13 mouse cellular contexts compared by ENCODE assay signal in genomic region chr11:49818869-49819566, GRCm38 (mm10). TPM values are rescaled to one million over a fixed set of nuclear protein-coding genes. Genes with fewer than 3 reads are reported as not detected.
DNase-seq lines count a peak whose midpoint lies in the region; ATAC-seq lines count a peak whose summit lies in the region.
"Had no signal": no experiment of that assay in that cellular context is flagged by ENCODE, and none has a peak within 500 bp of the region (broad histone marks: within the 10 kb centered on the region; RNA-seq: fewer than 3 reads in every experiment).

No protein-coding gene starts in this region.

- H3K27ac ChIP-seq in hindbrain, embryonic 15.5 days (replicated peaks): 0 out of 2 replicates have a peak overlapping the region, but pooled peaks have one; percentile 0
- H3K27ac ChIP-seq in hindbrain, embryonic 13.5 days: no peak overlapping the region
- H3K27ac ChIP-seq: heart, adult 2 months; midbrain, embryonic 12.5 days had no signal

- WGBS in hindbrain, embryonic 15.5 days: 80% methylated on average over 15 of the region's 15 CpGs
- 87% methylated on average over 15 of the region's 15 CpGs for WGBS in hindbrain, embryonic 13.5 days

- no peaks in the 10 kb centered on the region for H3K27me3 ChIP-seq in hindbrain, embryonic 15.5 days
- no peaks in the 10 kb centered on the region for H3K27me3 ChIP-seq in hindbrain, embryonic 13.5 days
- H3K27me3 ChIP-seq: midbrain, embryonic 12.5 days had no signal

- no peak overlapping the region for H3K4me2 ChIP-seq in hindbrain, embryonic 15.5 days
- no peak overlapping the region for H3K4me2 ChIP-seq in hindbrain, embryonic 13.5 days
- H3K4me2 ChIP-seq: midbrain, embryonic 12.5 days had no signal

- H3K36me3 ChIP-seq in hindbrain, embryonic 15.5 days: peaks cover 10% of the 10 kb centered on the region; the same call in 1 of the 2 replicates
- H3K36me3 ChIP-seq in hindbrain, embryonic 13.5 days: peaks cover 16% of the 10 kb centered on the region

- H3K9ac ChIP-seq in hindbrain, embryonic 15.5 days: no peak overlapping the region
- H3K9ac ChIP-seq in hindbrain, embryonic 13.5 days: no peak overlapping the region
- H3K9ac ChIP-seq: midbrain, embryonic 12.5 days had no signal

- no peak for ATAC-seq in hindbrain, embryonic 15.5 days (ENCODE audit: low FRiP score, low read depth)
- no peak for ATAC-seq in hindbrain, embryonic 13.5 days (ENCODE audit: low FRiP score)
- ATAC-seq: Patski had no signal

- peak; percentile 60 for DNase-seq in brain, embryonic 18.5 days (ENCODE audit: low read depth, low spot score)
- peak; percentile 53 for DNase-seq in layer of hippocampus, adult 9-10 months (ENCODE audit: low spot score)
- peak; percentile 80 to 81 for DNase-seq in right cerebral cortex, adult 2 months (ENCODE audit: low spot score in 2 of 2)
- no peak for DNase-seq in kidney, adult 9 months
- DNase-seq in kidney, postnatal 4 days: no peak
- DNase-seq in cerebellum, adult 18-20 months: no peak
- DNase-seq: cerebellum, postnatal 14 days; heart, adult 2 months; lung, adult 2 months had no signal

- no peak overlapping the region for H3K4me3 ChIP-seq in hindbrain, embryonic 15.5 days
- H3K4me3 ChIP-seq in hindbrain, embryonic 13.5 days: no peak overlapping the region
- H3K4me3 ChIP-seq: heart, adult 2 months; midbrain, embryonic 12.5 days had no signal

- H3K4me1 ChIP-seq in hindbrain, embryonic 15.5 days (replicated peaks): no peaks in the 10 kb centered on the region
- H3K4me1 ChIP-seq in hindbrain, embryonic 13.5 days (replicated peaks): 0 out of 2 replicates have a peak, but pooled peaks cover 4% of the 10 kb centered on the region
- H3K4me1 ChIP-seq: midbrain, embryonic 12.5 days had no signal

- H3K9me3 ChIP-seq in hindbrain, embryonic 15.5 days: no peaks in the 10 kb centered on the region
- H3K9me3 ChIP-seq in hindbrain, embryonic 13.5 days: no peaks in the 10 kb centered on the region
- H3K9me3 ChIP-seq: midbrain, embryonic 12.5 days had no signal

RNA-seq across cellular contexts. Expression of gene Gfpt2, which starts 25.0 kb away (rescaled TPM):
- polyA plus RNA-seq in hindbrain, embryonic 15.5 days (2015; fragmentation: Nextera tagmentation; extraction: Ambion mirVana): 6.4 and 6.8 TPM in 2 replicates
- 5.3 and 5.5 TPM in 2 replicates for polyA plus RNA-seq in hindbrain, embryonic 13.5 days (2015; fragmentation: Nextera tagmentation; extraction: Ambion mirVana)

RNA-seq across cellular contexts. Expression of gene Mapk9, which starts 27.5 kb away (rescaled TPM):
- 69.5 and 69.6 TPM in 2 replicates for polyA plus RNA-seq in hindbrain, embryonic 15.5 days (2015; fragmentation: Nextera tagmentation; extraction: Ambion mirVana)
- 54.0 TPM in 2 replicates for polyA plus RNA-seq in hindbrain, embryonic 13.5 days (2015; fragmentation: Nextera tagmentation; extraction: Ambion mirVana)

Comparison
In these comparisons a context has a peak if more than half of its experiments do, and no peak if none do; other contexts are left out.
1. DNase-seq: peak in brain, embryonic 18.5 days (single experiment), layer of hippocampus, adult 9-10 months (single experiment) and right cerebral cortex, adult 2 months (2 of 2); none in kidney, adult 9 months (single experiment), kidney, postnatal 4 days (0 of 2) and cerebellum, adult 18-20 months (0 of 2).